Mouse (Mus musculus) hematopoietic multipotent progenitor cell, adult 10-12 weeks (in vitro differentiated cells): ENCODE measurements around the gene Olfr550. TPM values are rescaled to one million over a fixed set of nuclear protein-coding genes. Genes with fewer than 3 reads are reported as not detected.

ENCODE experiments used
- polyA plus RNA-seq: library from polyadenylated mRNA; stranded (reverse); fragments of >175 nt; gene quantifications from 2 replicates; pipeline ENCODE4 v1.2.3, GENCODE M21; 2012; ENCODE audit warnings: low replicate concordance

Gene Olfr550
- not detected in 2 replicates for polyA plus RNA-seq

DNA sequence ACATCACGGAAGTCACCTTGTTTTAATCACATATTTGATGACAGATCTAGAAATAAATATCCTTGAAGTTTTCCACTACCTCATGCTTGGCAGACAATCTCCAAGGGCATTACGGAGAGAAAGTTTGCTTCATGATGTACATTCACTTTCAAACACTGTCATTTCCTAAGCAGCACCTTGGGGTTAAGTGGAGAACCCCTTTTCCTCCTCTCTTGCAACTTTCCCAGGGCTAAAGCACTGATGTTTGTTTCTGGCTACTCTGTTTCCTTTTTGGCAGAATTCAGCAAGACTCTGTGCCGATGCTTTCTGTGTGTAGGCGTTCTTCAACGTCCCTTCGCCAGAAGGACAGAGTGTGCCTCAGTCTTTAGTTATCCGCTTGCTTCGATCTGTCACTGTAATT, at the start of gene Olfr550:
Olfr550 (plus strand) TSS at position 301 of the 400 bp plus-strand sequence.

DNA sequence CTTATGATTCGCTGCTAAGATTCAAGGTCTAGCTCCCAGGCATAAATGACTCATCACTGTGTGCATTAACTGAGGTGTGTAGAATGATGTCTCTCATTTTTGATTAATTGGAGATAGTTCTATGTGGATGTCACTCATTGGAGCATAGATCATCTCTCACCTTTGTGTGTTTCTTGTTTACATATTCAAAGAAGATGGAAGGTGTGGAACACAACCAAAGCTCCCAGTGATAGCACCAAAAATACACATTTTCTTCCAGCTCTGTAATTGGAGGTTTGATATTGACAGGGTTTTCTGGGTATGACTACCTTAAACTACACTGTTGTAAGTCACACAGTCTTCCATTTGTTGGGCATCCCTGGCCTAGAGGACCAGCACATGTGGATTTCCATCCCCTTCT, 36.8 kb upstream of the Olfr550 start, which contains the start of gene Olfr547:
Olfr547 (plus strand) TSS at position 301 of the 400 bp plus-strand sequence.

GRCm38 (mm10) chr7:102540596-102540995, 30.6 kb upstream of the Olfr550 start, which contains the start of gene Olfr548-ps1:
Gene Olfr548-ps1, plus strand, starts transcription at chr7:102540896.

DNA sequence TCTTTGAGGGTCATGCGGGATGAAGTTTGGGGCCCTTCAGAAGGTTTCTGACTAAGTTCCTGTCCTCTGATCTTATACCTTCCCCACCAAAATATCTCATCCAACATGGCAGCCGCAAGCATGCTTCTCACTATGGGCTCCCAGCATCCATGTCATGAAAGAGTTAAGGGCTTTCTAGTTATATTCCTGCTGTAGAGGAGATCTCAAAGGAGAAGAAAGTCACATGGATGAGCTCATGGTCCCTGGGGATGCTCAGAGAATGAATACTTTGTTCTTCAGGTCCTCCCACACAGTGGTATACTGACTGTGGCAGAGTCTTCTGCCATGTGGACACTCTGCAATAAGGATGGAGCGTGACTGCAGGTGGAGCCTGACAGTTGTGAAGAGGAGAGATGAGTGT, 21.7 kb upstream of the Olfr550 start, which contains the start of gene Olfr549:
Olfr549 (plus strand) TSS at position 301 of the 400 bp plus-strand sequence.

GRCm38 (mm10) chr7:102564999-102565997, 5.9 kb upstream of the Olfr550 start, which contains the start of gene Trim21:
Gene Trim21, minus strand, starts transcription at chr7:102565486.

DNA sequence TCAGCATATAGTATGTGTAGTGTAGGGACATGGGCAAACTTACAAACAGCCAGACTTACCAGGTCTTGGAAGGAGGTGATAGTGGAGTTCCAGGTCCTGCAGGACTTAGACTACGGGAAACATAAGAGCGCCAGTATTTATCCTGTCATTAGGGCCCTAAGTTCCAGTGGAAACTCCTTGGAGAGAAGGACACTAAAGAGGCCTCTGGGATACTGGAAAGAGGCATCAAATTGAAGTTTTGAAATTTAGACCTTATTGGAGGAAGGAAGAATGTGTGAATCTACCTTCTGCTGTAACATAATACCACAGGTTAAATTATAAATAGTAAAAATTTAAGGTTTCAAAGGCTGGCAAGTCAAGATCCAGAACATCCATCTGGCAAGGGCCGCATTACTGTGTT, 20.5 kb downstream of the Olfr550 start, which contains the start of gene Olfr551:
Olfr551 (minus strand) TSS at position 101 of the 400 bp plus-strand sequence.

GRCm38 (mm10) chr7:102597378-102598031, 26.3 kb downstream of the Olfr550 start, which contains the start of gene Olfr552:
Gene Olfr552, plus strand, starts transcription at chr7:102597770.

GRCm38 (mm10) chr7:102618118-102618517, 46.9 kb downstream of the Olfr550 start, which contains the start of gene Olfr553:
Gene Olfr553, minus strand, starts transcription at chr7:102618218.

Other genes starting within 250 kb of the Olfr550 start
- 5.3 and 39.2 TPM in 2 replicates for gene Rrm1, start 129.7 kb upstream of the Olfr550 start, polyA plus RNA-seq
- gene Olfr543, start 89.8 kb upstream of the Olfr550 start, polyA plus RNA-seq, result not detected in 2 replicates
- gene Olfr544, start 83.1 kb upstream of the Olfr550 start, polyA plus RNA-seq, result not detected in 2 replicates
- not detected in 2 replicates for gene Olfr545, start 71.9 kb upstream of the Olfr550 start, polyA plus RNA-seq
- not detected in 2 replicates for gene Olfr547, start 36.7 kb upstream of the Olfr550 start, polyA plus RNA-seq
- not detected in 2 replicates for gene Olfr548-ps1, start 30.5 kb upstream of the Olfr550 start, polyA plus RNA-seq
- not detected in 2 replicates for gene Olfr549, start 21.6 kb upstream of the Olfr550 start, polyA plus RNA-seq
- 11.8 and 24.5 TPM in 2 replicates for gene Trim21, start 6.0 kb upstream of the Olfr550 start, polyA plus RNA-seq
- not detected in 2 replicates for gene Olfr551, start 20.4 kb downstream of the Olfr550 start, polyA plus RNA-seq
- gene Olfr552, start 26.3 kb downstream of the Olfr550 start, polyA plus RNA-seq, result not detected in 2 replicates
- gene Olfr553, start 46.8 kb downstream of the Olfr550 start, polyA plus RNA-seq, result not detected in 2 replicates
- gene Olfr554, start 67.0 kb downstream of the Olfr550 start, polyA plus RNA-seq, result not detected in 2 replicates
- gene Olfr555, start 87.4 kb downstream of the Olfr550 start, polyA plus RNA-seq, result not detected in 2 replicates
- not detected in 2 replicates for gene Olfr556, start 93.5 kb downstream of the Olfr550 start, polyA plus RNA-seq
- 5.2 and 5.8 TPM in 2 replicates for gene Trim68, start 115.9 kb downstream of the Olfr550 start, polyA plus RNA-seq
- gene Olfr557, start 124.5 kb downstream of the Olfr550 start, polyA plus RNA-seq, result not detected in 2 replicates
- gene Olfr558, start 130.8 kb downstream of the Olfr550 start, polyA plus RNA-seq, result not detected in 2 replicates
- gene Olfr33, start 147.6 kb downstream of the Olfr550 start, polyA plus RNA-seq, result not detected in 2 replicates
- not detected in 2 replicates for gene Olfr559, start 156.0 kb downstream of the Olfr550 start, polyA plus RNA-seq
- not detected in 2 replicates for gene Olfr560, start 187.9 kb downstream of the Olfr550 start, polyA plus RNA-seq
- gene Olfr78, start 188.0 kb downstream of the Olfr550 start, polyA plus RNA-seq, result not detected in 2 replicates
- gene Olfr561, start 199.8 kb downstream of the Olfr550 start, polyA plus RNA-seq, result not detected in 2 replicates
- not detected in 2 replicates for gene Olfr564, start 232.0 kb downstream of the Olfr550 start, polyA plus RNA-seq